In the genomic region with DNA sequence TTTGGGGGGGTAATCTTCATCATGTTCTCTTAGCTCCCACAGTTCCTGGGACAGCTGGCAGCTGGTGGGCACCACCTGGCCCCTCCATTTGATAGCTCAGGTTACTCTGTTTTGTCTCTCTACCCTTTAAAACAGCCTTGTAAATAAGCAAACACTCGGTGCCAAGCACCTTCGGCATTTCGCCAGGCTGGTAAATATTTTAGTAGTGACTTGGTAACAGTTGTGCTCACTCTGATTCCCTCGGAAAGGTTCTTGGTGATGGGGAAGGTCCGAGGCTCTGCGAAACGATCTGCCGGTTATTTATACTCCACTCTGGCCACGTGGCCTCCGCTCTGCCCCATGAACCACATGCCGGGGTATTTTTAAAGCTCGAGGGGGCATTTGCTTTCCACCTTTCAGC, we compare ENCODE assay signal across 11 mouse cellular contexts.
A peak's percentile ranks its signal among the peaks of the same experiment; 100 is the strongest.
DNase-seq lines count a peak whose midpoint lies in the region; ATAC-seq and TF ChIP-seq lines count a peak whose summit lies in the region.
"Had no signal": no experiment of that assay in that cellular context is flagged by ENCODE, and none has a peak within 500 bp of the region (broad histone marks: within the 10 kb centered on the region; RNA-seq: fewer than 3 reads in every experiment).

No protein-coding gene starts in this region.

- no peak overlapping the region for H3K4me3 ChIP-seq in forebrain, postnatal 0 days (ENCODE audit: low read depth, low read length)
- no peak overlapping the region for H3K4me3 ChIP-seq in forebrain, embryonic 16.5 days (replicated peaks; ENCODE audit: low read length)
- no peak overlapping the region for H3K4me3 ChIP-seq in limb, embryonic 15.5 days
- H3K4me3 ChIP-seq: embryonic facial prominence, embryonic 15.5 days had no signal

- no peak for ATAC-seq in forebrain, postnatal 0 days
- ATAC-seq in forebrain, embryonic 16.5 days: no peak
- ATAC-seq in limb, embryonic 15.5 days (ENCODE audit: insufficient number of reproducible peaks, low FRiP score, low TSS enrichment, low read depth): no peak

- no peak overlapping the region for H3K9ac ChIP-seq in forebrain, postnatal 0 days
- H3K9ac ChIP-seq in forebrain, embryonic 16.5 days (replicated peaks; ENCODE audit: low read depth, low read length): no peak overlapping the region
- H3K9ac ChIP-seq in limb, embryonic 15.5 days: no peak overlapping the region
- H3K9ac ChIP-seq: embryonic facial prominence, embryonic 15.5 days had no signal

- 53% methylated on average over 12 of the region's 12 CpGs for WGBS in forebrain, postnatal 0 days
- 58% methylated on average over 12 of the region's 12 CpGs for WGBS in forebrain, embryonic 16.5 days
- 36% methylated on average over 12 of the region's 12 CpGs for WGBS in limb, embryonic 15.5 days

- peaks cover 7% of the 10 kb centered on the region for H3K27me3 ChIP-seq in forebrain, postnatal 0 days (ENCODE audit: insufficient read depth, low read length)
- peaks cover 4% of the 10 kb centered on the region for H3K27me3 ChIP-seq in forebrain, embryonic 16.5 days (replicated peaks; ENCODE audit: control insufficient read depth, insufficient read depth, low read length)
- H3K27me3 ChIP-seq in limb, embryonic 15.5 days: peaks cover 66% of the 10 kb centered on the region

- peak; percentile 58 for DNase-seq in forebrain, postnatal 0 days
- peak; percentile 47 for DNase-seq in 3134 (ENCODE audit: extremely low read depth, insufficient read length, low spot score)
- peak; percentile 40 for DNase-seq in gastrocnemius, postnatal 10 days
- no peak for DNase-seq in layer of hippocampus, adult 11-12 months (ENCODE audit: low spot score)
- DNase-seq in thymus, adult 18-20 months: no peak
- DNase-seq in spleen, postnatal 36 days (ENCODE audit: low spot score in 2 of 2): no peak
- DNase-seq: cerebellum, adult 11-12 months had no signal

- no peak overlapping the region for H3K27ac ChIP-seq in forebrain, postnatal 0 days (ENCODE audit: low read depth, low read length)
- H3K27ac ChIP-seq in forebrain, embryonic 16.5 days (ENCODE audit: low read length): no peak overlapping the region
- H3K27ac ChIP-seq in limb, embryonic 15.5 days: 0 out of 2 replicates have a peak overlapping the region, but pooled peaks have one; percentile 57
- H3K27ac ChIP-seq: macrophage had no signal

- H3K9me3 ChIP-seq in forebrain, postnatal 0 days (ENCODE audit: low read length): no peaks in the 10 kb centered on the region
- no peaks in the 10 kb centered on the region for H3K9me3 ChIP-seq in forebrain, embryonic 16.5 days (ENCODE audit: control insufficient read depth, low read length)
- no peaks in the 10 kb centered on the region for H3K9me3 ChIP-seq in limb, embryonic 15.5 days
- H3K9me3 ChIP-seq: embryonic facial prominence, embryonic 15.5 days had no signal

- no peaks in the 10 kb centered on the region for H3K36me3 ChIP-seq in forebrain, postnatal 0 days (ENCODE audit: insufficient read depth)
- no peaks in the 10 kb centered on the region for H3K36me3 ChIP-seq in forebrain, embryonic 16.5 days (ENCODE audit: control insufficient read depth, insufficient read depth)
- no peaks in the 10 kb centered on the region for H3K36me3 ChIP-seq in limb, embryonic 15.5 days
- H3K36me3 ChIP-seq: embryonic facial prominence, embryonic 15.5 days had no signal

- H3K4me2 ChIP-seq in forebrain, postnatal 0 days (ENCODE audit: low read depth): no peak overlapping the region
- no peak overlapping the region for H3K4me2 ChIP-seq in forebrain, embryonic 16.5 days (ENCODE audit: low read length)
- peak overlapping the region; percentile 38; the same call in 1 of the 2 replicates for H3K4me2 ChIP-seq in limb, embryonic 15.5 days

- no peak for TF ChIP-seq CTCF in forebrain, postnatal 0 days (IDR thresholded peaks at IDR 0.05; ENCODE audit: low read depth)

- peaks cover 4% of the 10 kb centered on the region for H3K4me1 ChIP-seq in forebrain, postnatal 0 days (ENCODE audit: insufficient read depth)
- H3K4me1 ChIP-seq in forebrain, embryonic 16.5 days (replicated peaks; ENCODE audit: control insufficient read depth, insufficient read depth, low read length): peaks cover 47% of the 10 kb centered on the region
- peaks cover 45% of the 10 kb centered on the region for H3K4me1 ChIP-seq in limb, embryonic 15.5 days

Comparison
In these comparisons a context has a peak if more than half of its experiments do, and no peak if none do; other contexts are left out.
1. DNase-seq: peak in forebrain, postnatal 0 days (single experiment), 3134 (single experiment) and gastrocnemius, postnatal 10 days (single experiment); none in layer of hippocampus, adult 11-12 months (single experiment), thymus, adult 18-20 months (0 of 2) and spleen, postnatal 36 days (0 of 2).